ENCODE assay signal across 24 mouse cellular contexts in the genomic region with DNA sequence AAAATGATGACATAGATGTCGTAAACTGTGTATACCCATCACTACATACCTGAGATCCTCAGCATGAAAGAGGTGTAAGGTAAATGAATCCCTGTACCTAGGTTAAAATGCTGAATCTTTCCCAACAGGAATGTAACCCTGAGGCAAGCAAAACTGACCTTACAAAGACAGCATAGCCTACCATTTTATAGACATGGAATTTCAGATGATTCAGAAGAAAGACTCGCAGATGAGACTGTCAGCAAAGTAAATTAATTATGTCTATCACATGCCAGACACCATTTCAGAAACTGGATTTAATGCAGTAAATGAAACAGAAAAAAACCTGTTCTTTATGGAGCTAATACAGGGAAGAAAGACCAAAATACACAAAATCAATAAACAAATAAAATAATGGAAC.
"Had no signal": no experiment of that assay in that cellular context is flagged by ENCODE, and none has a peak within 500 bp of the region (broad histone marks: within the 10 kb centered on the region; RNA-seq: fewer than 3 reads in every experiment).

No protein-coding gene starts in this region.

- DNase-seq: left cerebral cortex, postnatal 4 days; liver; liver, embryonic 13.5 days; liver, postnatal 0 days; lung, adult 18-20 months; lung, adult 2 months; lung, embryonic 14.5 days; lung, postnatal 10 days; lung, postnatal 14 days; lung, postnatal 36 days; lung, postnatal 4 days; midbrain, embryonic 14.5 days had no signal

- ATAC-seq: liver, embryonic 12.5 days; liver, postnatal 0 days; lung, postnatal 0 days; midbrain, embryonic 13.5 days; midbrain, embryonic 15.5 days; midbrain, embryonic 16.5 days had no signal

- H3K27me3 ChIP-seq: limb, embryonic 12.5 days; limb, embryonic 13.5 days; limb, embryonic 15.5 days; liver, embryonic 12.5 days; liver, embryonic 13.5 days; liver, embryonic 15.5 days; lung, embryonic 15.5 days; megakaryocyte, embryonic 14.5 days; midbrain, embryonic 12.5 days; midbrain, embryonic 13.5 days; midbrain, embryonic 15.5 days had no signal
